Mouse (Mus musculus) small intestine, adult 2 months (tissue): ENCODE data around the gene Parg.

ENCODE experiments used
- CTCF ChIP-seq: fragments of 200-500 bp; IDR thresholded peaks from 2 replicates; pipeline ENCODE4 v1.5.1; 2012; ENCODE audit warnings: low read depth, mild to moderate bottlenecking, control low read depth, inconsistent platforms, low read length, moderate library complexity, mixed read lengths; ENCODE audit not compliant: insufficient replicate concordance, insufficient read length; ENCODE audit errors: extremely low read depth
- POLR2A ChIP-seq: fragments of 200-500 bp; IDR thresholded peaks from 2 replicates; pipeline ENCODE4 v1.6.1; 2012; ENCODE audit warnings: low read depth, mild to moderate bottlenecking, control low read depth, inconsistent platforms, low read length, moderate library complexity

DNA sequence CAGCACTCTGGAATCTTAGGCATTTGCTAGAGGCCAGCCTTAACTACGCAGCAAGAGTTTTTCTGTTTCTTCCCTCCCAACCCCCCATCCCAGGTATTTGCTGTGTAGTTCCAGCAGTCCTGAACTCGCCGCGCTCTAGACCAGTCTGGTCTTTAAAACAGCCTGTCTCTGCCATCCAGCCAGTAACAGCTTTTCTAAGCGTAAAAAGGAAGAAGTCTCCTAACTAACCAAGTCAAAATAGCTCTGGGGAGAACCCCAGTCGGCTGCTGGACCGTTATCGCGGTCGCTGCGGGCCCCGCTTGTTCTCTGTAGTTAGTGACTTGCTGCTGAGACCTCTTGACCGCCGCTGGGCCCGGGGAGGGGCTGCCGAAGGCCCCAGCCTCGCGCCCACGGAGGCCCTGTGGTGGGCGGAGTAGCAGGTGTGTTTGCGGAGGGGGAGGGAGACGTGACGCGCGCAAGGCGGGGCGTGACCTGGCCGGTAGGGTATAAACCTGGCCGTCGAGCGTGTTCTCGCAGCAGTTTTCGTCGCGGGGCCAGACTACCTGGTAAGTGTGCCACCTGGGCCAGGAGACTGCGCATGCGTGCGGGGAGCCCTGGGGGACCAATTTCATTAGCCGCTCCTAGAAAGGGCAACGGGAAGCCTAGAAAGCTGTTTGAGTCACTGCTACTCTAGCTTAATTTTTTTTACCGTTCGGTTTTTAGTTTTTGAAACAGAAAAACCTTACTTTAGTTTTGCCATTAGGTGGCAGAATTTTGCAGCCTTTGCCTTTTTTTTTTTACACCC is 36.3 kb upstream of the Parg start:
- TF ChIP-seq POLR2A (peak; percentile 91), CTCF (0 out of 2 replicates have a peak, but pooled peaks have one; percentile 6)
